Mouse (Mus musculus): Measurements from ENCODE around the gene Hp1bp3. TPM values are rescaled to one million over a fixed set of nuclear protein-coding genes. Genes with fewer than 3 reads are reported as not detected.

Hp1bp3 gene
- polyA plus RNA-seq, 1 experiment from 2014 or later = 182 TPM

DNA sequence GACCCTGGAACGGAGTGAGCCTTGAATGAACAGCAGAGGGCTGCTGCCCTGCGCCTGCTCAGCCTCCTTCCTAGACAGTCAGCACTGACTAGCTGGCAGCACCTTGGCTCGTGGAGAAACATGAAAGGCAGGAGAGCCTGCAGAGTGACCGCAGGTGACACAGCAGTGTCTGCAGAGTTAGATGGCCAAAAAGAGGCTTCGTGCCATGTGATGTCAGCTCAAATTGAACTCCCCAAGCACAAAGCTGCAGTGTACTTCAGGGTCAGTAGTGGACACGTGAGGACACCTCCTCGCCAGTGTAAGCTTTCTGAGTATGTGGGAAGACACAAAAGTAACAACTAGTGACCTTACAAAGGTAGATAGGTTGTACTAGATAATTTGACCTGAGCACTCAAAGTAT is 30.1 kb upstream of the Hp1bp3 start:
- H3K4me1 ChIP-seq (ENCODE audit: control insufficient read depth, insufficient read depth, low read length) = no peaks in the 10 kb centered on the region
- H3K27ac ChIP-seq (ENCODE audit: low read depth, low read length) = no peak overlapping the region
- 92% methylated on average over 7 of the region's 7 CpGs for WGBS
- H3K27me3 ChIP-seq (ENCODE audit: control insufficient read depth, insufficient read depth, low read length) = no peaks in the 10 kb centered on the region
- no peaks in the 10 kb centered on the region for H3K9me3 ChIP-seq (ENCODE audit: control insufficient read depth, low read length)
- peaks cover 30% of the 10 kb centered on the region for H3K36me3 ChIP-seq (ENCODE audit: control insufficient read depth, insufficient read depth, low read length)
- H3K9ac ChIP-seq (ENCODE audit: low read length) = no peak overlapping the region
- H3K4me2 ChIP-seq = no peak overlapping the region
- DNase-seq (ENCODE audit: low spot score, missing footprints) (no peak), ATAC-seq (ENCODE audit: low FRiP score) (no peak)
- no peak overlapping the region for H3K4me3 ChIP-seq (ENCODE audit: low read depth, low read length)

DNA sequence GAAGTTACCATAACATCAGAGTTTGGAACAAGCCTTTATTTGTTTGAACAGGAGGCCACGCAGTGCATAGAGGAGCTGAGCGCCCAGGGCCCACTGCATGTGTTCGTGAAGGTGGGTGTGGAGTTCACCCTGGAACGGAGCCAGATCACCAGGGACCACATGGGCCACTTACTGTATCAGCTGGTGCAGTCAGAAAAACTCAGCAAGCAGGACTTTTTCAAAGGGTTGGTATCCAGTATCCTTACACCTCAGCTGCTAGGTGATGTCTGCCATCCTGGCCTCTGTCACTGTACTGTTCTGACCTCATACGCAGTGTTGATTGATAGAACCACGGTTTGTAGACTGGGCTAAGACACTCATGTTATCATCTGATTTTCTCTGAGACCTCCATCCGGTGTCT is 28.1 kb upstream of the Hp1bp3 start:
- no peak overlapping the region for H3K9ac ChIP-seq (ENCODE audit: low read length)
- no peaks in the 10 kb centered on the region for H3K4me1 ChIP-seq (ENCODE audit: control insufficient read depth, insufficient read depth, low read length)
- no peak overlapping the region for H3K4me2 ChIP-seq
- ATAC-seq (ENCODE audit: low FRiP score) (no peak), DNase-seq (ENCODE audit: low spot score, missing footprints) (no peak)
- no peaks in the 10 kb centered on the region for H3K9me3 ChIP-seq (ENCODE audit: control insufficient read depth, low read length)
- H3K36me3 ChIP-seq (ENCODE audit: control insufficient read depth, insufficient read depth, low read length) = peaks cover 34% of the 10 kb centered on the region
- H3K27ac ChIP-seq (ENCODE audit: low read depth, low read length) = no peak overlapping the region
- H3K4me3 ChIP-seq (ENCODE audit: low read depth, low read length) = no peak overlapping the region
- WGBS = 94% methylated on average over 7 of the region's 7 CpGs
- no peaks in the 10 kb centered on the region for H3K27me3 ChIP-seq (ENCODE audit: control insufficient read depth, insufficient read depth, low read length)

DNA sequence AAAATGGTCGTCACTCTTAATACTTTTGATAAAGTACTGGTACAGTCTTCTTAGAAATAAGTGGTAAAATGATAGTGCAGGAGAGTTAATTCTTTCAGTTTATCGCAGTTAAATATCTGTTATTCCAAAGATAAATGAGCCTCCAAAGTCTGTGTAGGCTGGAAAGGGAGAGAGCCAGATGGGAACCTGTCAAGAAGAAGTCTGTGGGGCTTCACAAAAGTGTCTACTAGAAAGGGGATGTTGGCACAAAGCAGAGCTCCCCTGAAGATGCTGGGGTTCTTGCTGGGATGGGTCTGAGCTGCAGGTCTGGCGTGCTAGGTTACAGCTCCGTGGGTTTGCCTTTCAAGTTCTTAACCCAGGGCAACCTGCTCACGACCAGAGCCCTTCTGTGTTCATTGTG is 23.5 kb upstream of the Hp1bp3 start:
- no peak overlapping the region for H3K4me3 ChIP-seq (ENCODE audit: low read depth, low read length)
- 91% methylated on average over 5 of the region's 5 CpGs for WGBS
- no peak overlapping the region for H3K9ac ChIP-seq (ENCODE audit: low read length)
- peaks cover 27% of the 10 kb centered on the region for H3K36me3 ChIP-seq (ENCODE audit: control insufficient read depth, insufficient read depth, low read length)
- H3K9me3 ChIP-seq (ENCODE audit: control insufficient read depth, low read length) = no peaks in the 10 kb centered on the region
- no peak overlapping the region for H3K4me2 ChIP-seq
- DNase-seq (ENCODE audit: low spot score, missing footprints) = no peak
- ATAC-seq (ENCODE audit: low FRiP score) = no peak
- no peaks in the 10 kb centered on the region for H3K27me3 ChIP-seq (ENCODE audit: control insufficient read depth, insufficient read depth, low read length)
- H3K4me1 ChIP-seq (ENCODE audit: control insufficient read depth, insufficient read depth, low read length) = no peaks in the 10 kb centered on the region
- no peak overlapping the region for H3K27ac ChIP-seq (ENCODE audit: low read depth, low read length)

DNA sequence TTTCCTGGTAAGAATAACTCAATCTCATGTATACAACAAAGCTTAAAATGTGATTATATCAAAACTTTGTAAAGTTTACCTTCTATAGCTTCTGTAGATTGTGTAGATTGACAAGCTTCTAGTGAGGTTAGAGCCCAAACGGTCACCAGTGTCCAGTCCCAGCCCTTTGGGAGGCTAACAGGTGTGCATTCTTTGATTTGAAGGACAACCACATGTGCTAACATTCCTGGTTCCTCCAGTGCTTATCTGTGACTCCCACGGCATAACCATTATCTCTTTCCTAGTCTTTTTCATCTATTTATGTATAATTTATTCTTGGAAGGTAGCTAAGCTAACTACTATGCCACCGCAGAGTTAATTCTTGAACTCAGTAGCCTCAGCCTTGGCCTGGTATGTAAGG is 15.3 kb upstream of the Hp1bp3 start:
- no peaks in the 10 kb centered on the region for H3K4me1 ChIP-seq (ENCODE audit: control insufficient read depth, insufficient read depth, low read length)

DNA sequence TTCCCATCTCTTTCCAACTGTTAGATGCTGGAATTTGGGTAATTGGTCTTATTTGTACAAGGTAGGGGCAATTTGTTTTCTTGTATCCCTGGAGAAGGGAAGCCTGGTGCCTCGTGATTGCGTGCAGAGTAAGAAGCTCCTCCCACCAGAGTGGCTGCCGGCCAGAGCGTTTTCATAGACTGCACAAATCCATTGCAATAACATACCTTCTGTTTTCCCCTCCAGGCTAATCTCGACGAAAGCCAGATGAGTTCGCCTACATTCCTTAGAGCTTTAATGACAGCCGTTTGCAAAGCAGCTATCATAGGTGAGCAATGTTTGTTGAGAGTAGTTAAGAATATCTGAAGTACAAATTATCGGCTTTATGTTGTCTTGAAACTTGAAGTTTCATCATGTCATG is 14.4 kb upstream of the Hp1bp3 start:
- Histone ChIP-seq H3K36me3 (ENCODE audit: control insufficient read depth, insufficient read depth, low read length) (peaks cover 35% of the 10 kb centered on the region; the same call in 1 of the 2 replicates), H3K4me3 (ENCODE audit: low read depth, low read length) (no peak overlapping the region), H3K4me1 (ENCODE audit: control insufficient read depth, insufficient read depth, low read length) (no peaks in the 10 kb centered on the region), H3K9me3 (ENCODE audit: control insufficient read depth, low read length) (no peaks in the 10 kb centered on the region), H3K4me2 (no peak overlapping the region), H3K27ac (ENCODE audit: low read depth, low read length) (no peak overlapping the region), H3K9ac (ENCODE audit: low read length) (no peak overlapping the region), H3K27me3 (ENCODE audit: control insufficient read depth, insufficient read depth, low read length) (no peaks in the 10 kb centered on the region)
- 85% methylated on average over 9 of the region's 9 CpGs for WGBS
- DNase-seq (ENCODE audit: low spot score, missing footprints) = no peak
- ATAC-seq (ENCODE audit: low FRiP score) = no peak

More for the DNA sequence above, 15.3 kb upstream of the Hp1bp3 start:
- Histone ChIP-seq H3K9me3 (ENCODE audit: control insufficient read depth, low read length) (no peaks in the 10 kb centered on the region), H3K27ac (ENCODE audit: low read depth, low read length) (no peak overlapping the region), H3K4me3 (ENCODE audit: low read depth, low read length) (no peak overlapping the region), H3K4me2 (no peak overlapping the region), H3K27me3 (ENCODE audit: control insufficient read depth, insufficient read depth, low read length) (no peaks in the 10 kb centered on the region), H3K9ac (ENCODE audit: low read length) (no peak overlapping the region), H3K36me3 (ENCODE audit: control insufficient read depth, insufficient read depth, low read length) (peaks cover 36% of the 10 kb centered on the region)
- WGBS = 95% methylated on average over 3 of the region's 3 CpGs
- DNase-seq (ENCODE audit: low spot score, missing footprints) (no peak), ATAC-seq (ENCODE audit: low FRiP score) (no peak)

DNA sequence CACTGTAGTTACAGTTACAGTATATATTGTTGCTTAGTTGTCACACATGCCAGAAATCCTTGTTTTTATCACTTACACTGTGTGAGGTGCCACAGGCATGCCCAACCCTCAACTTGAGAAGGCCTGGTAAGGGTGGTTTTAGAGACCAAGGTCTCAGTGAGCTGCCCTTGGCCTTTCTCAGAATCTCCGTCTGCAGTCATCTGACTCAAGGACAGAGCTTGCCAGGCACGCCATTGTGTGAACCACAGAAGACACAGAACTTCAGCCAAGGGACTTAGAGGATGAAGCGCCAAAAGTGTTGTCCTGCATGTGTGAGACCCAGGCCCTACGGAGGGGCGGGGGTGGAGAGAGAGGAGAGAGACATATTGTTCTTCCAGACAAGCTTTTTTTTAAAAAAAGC is 6.0 kb upstream of the Hp1bp3 start:
- DNase-seq (ENCODE audit: low spot score, missing footprints) = no peak
- no peaks in the 10 kb centered on the region for H3K4me1 ChIP-seq (ENCODE audit: control insufficient read depth, insufficient read depth, low read length)
- H3K4me2 ChIP-seq = no peak overlapping the region
- H3K9me3 ChIP-seq (ENCODE audit: control insufficient read depth, low read length) = no peaks in the 10 kb centered on the region
- H3K36me3 ChIP-seq (ENCODE audit: control insufficient read depth, insufficient read depth, low read length) = peaks cover 19% of the 10 kb centered on the region
- ATAC-seq (ENCODE audit: low FRiP score) = no peak
- H3K27ac ChIP-seq (ENCODE audit: low read depth, low read length) = no peak overlapping the region
- no peak overlapping the region for H3K9ac ChIP-seq (ENCODE audit: low read length)
- no peak overlapping the region for H3K4me3 ChIP-seq (ENCODE audit: low read depth, low read length)
- 95% methylated on average over 5 of the region's 5 CpGs for WGBS
- no peaks in the 10 kb centered on the region for H3K27me3 ChIP-seq (ENCODE audit: control insufficient read depth, insufficient read depth, low read length)

DNA sequence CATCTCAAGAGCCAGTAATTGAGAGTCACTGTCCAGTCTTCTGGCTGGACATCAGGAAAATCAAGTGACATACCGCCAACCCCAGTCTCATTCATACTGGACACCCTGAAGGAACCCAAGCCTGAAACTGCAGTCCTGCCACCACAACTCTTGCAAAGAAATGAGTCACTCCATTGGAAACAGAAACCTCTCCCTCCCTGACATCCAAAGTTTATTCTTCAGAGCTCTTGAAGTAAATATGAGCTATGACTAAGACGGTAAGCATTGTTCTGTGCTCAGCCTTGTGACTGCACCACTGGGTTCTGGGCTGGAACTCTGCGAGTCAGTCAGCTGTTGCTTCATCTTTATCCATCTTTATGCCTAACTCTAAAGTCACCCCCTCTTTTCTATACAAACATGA is 2.2 kb upstream of the Hp1bp3 start:
- WGBS = 91% methylated on average over 3 of the region's 3 CpGs
- no peak for ATAC-seq (ENCODE audit: low FRiP score)

DNA sequence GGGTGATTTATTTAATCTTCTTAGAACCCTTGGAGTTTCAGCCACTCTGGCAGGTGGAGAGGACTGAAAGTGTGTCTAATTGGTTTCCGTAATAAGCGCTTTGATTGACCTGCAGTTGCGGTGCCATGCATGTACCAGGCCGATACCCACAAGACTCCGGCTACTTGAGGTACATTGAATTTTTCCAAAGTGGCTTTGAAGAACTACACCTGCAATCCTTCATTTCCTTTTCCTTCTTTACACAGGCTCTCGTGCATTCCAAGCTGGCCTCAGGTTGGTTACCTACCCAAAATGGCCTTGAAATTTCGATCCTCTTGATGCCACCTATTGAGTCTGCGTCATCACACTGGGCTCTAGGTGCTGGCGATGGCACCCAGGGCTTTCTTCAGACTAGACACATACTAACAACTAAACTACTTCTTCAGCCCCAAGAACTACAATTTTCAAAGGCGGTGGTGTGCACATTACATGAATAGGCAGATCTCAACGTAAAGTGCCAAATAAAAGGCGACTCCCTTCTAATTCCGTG is 361 bp upstream of the Hp1bp3 start:
- Histone ChIP-seq H3K4me1 (ENCODE audit: control insufficient read depth, insufficient read depth, low read length) (peaks cover 9% of the 10 kb centered on the region), H3K9ac (ENCODE audit: low read length) (peak overlapping the region; percentile 97), H3K36me3 (ENCODE audit: control insufficient read depth, insufficient read depth, low read length) (no peaks in the 10 kb centered on the region), H3K27me3 (ENCODE audit: control insufficient read depth, insufficient read depth, low read length) (no peaks in the 10 kb centered on the region), H3K27ac (ENCODE audit: low read depth, low read length) (peak overlapping the region; percentile 99), H3K9me3 (ENCODE audit: control insufficient read depth, low read length) (no peaks in the 10 kb centered on the region), H3K4me2 (peak overlapping the region; percentile 67), H3K4me3 (ENCODE audit: low read depth, low read length) (peak overlapping the region; percentile 99)
- ATAC-seq (ENCODE audit: low FRiP score) (no peak), DNase-seq (ENCODE audit: low spot score, missing footprints) (no peak)
- 48% methylated on average over 13 of the region's 13 CpGs for WGBS

More for the DNA sequence above, 2.2 kb upstream of the Hp1bp3 start:
- Histone ChIP-seq H3K4me1 (ENCODE audit: control insufficient read depth, insufficient read depth, low read length) (peaks cover 9% of the 10 kb centered on the region), H3K4me3 (ENCODE audit: low read depth, low read length) (no peak overlapping the region), H3K36me3 (ENCODE audit: control insufficient read depth, insufficient read depth, low read length) (peaks cover 7% of the 10 kb centered on the region), H3K27ac (ENCODE audit: low read depth, low read length) (no peak overlapping the region), H3K9ac (ENCODE audit: low read length) (no peak overlapping the region), H3K4me2 (no peak overlapping the region), H3K9me3 (ENCODE audit: control insufficient read depth, low read length) (no peaks in the 10 kb centered on the region), H3K27me3 (ENCODE audit: control insufficient read depth, insufficient read depth, low read length) (no peaks in the 10 kb centered on the region)
- DNase-seq (ENCODE audit: low spot score, missing footprints) = no peak

DNA sequence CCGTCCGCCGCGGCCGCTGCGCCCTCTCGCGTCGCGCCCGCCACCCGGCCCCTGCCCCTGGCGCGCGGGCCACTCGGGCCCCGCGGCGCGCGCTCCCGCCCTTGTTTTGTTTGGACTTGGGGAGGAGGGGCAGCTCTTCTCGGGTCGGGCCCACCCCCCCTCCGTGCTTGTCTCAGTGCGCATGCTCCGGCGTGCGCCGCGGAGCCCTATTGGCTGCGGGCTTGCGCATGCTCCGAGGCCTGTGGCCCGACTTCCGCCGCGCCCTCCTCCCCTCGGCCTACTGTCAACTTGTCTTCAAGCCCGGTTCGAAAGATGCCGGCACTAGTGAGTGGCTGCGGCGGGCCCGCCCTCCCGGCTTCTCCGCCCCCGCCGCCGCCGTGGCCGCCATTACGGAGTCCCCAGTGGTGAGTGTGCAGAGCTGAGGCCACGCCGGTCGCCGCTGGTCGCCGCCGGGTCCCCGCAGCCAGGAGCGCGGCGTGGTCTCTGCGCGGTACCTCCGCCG is 846 bp downstream of the Hp1bp3 start:
- Histone ChIP-seq H3K4me3 (ENCODE audit: low read depth, low read length) (peak overlapping the region; percentile 99), H3K9me3 (ENCODE audit: control insufficient read depth, low read length) (no peaks in the 10 kb centered on the region), H3K4me2 (peak overlapping the region; percentile 67), H3K36me3 (ENCODE audit: control insufficient read depth, insufficient read depth, low read length) (no peaks in the 10 kb centered on the region), H3K4me1 (ENCODE audit: control insufficient read depth, insufficient read depth, low read length) (peaks cover 9% of the 10 kb centered on the region), H3K27me3 (ENCODE audit: control insufficient read depth, insufficient read depth, low read length) (no peaks in the 10 kb centered on the region), H3K9ac (ENCODE audit: low read length) (peak overlapping the region; percentile 97), H3K27ac (ENCODE audit: low read depth, low read length) (peak overlapping the region; percentile 99)
- peak; percentile 96 for ATAC-seq (ENCODE audit: low FRiP score)
- DNase-seq (ENCODE audit: low spot score, missing footprints) = peak; percentile 100
- under 1% methylated on average over 41 of the region's 68 CpGs for WGBS

Data from midbrain, embryonic 11.5 days (tissue).